Mouse (Mus musculus) heart, adult 18-20 months (tissue): Measurements from ENCODE around the gene Birc3. TPM values are rescaled to one million over a fixed set of nuclear protein-coding genes. Genes with fewer than 3 reads are reported as not detected.
"Not testable (repeated sequence)": the region's sequence is repeated elsewhere in the genome, so short reads cannot be mapped to it uniquely, and the experiment has no call there.

Experiments
- DNase-seq, 2 experiments: peaks; one replicate each; pipeline ENCODE4 v3.0.0; 2021 to 2022; ENCODE audit warnings: mixed read lengths in 1 of 2
- total RNA-seq, 2 experiments: library from RNA; stranded (reverse); gene quantifications; 2 replicates each; pipeline ENCODE4 v1.2.3; 2021

Birc3 gene
- total RNA-seq, 2 experiments from 2014 or later = 9.4 to 13.8 TPM

- DNase-seq = peak; percentile 26 to 52
These were observed 5.0 kb downstream of the Birc3 start for GRCm38 (mm10) chr9:7867981-7868380.

GRCm38 (mm10) chr9:7866981-7867380 lies 6.0 kb downstream of the Birc3 start:
- DNase-seq = not testable (repeated sequence)

- DNase-seq = no peak
These were observed 12.0 kb downstream of the Birc3 start for GRCm38 (mm10) chr9:7860976-7861375.

- DNase-seq = no peak
These were observed 17.1 kb downstream of the Birc3 start for GRCm38 (mm10) chr9:7855912-7856311.

- peak; percentile 51 to 60 for DNase-seq
These were observed 17.6 kb downstream of the Birc3 start for GRCm38 (mm10) chr9:7855374-7855773.

GRCm38 (mm10) chr9:7854196-7854595 lies 18.8 kb downstream of the Birc3 start:
- not testable (repeated sequence) for DNase-seq

GRCm38 (mm10) chr9:7852346-7853230 lies 20.4 kb downstream of the Birc3 start:
- no peak for DNase-seq

- DNase-seq = no peak
These were observed 21.1 kb downstream of the Birc3 start for GRCm38 (mm10) chr9:7851841-7852240.

- no peak for DNase-seq
These were observed 24.8 kb downstream of the Birc3 start for GRCm38 (mm10) chr9:7848191-7848590.

- DNase-seq = no peak
These were observed 26.3 kb downstream of the Birc3 start for GRCm38 (mm10) chr9:7846667-7847199.

GRCm38 (mm10) chr9:7845216-7845895 lies 27.6 kb downstream of the Birc3 start:
- no peak for DNase-seq

GRCm38 (mm10) chr9:7841221-7841620 lies 31.8 kb downstream of the Birc3 start:
- DNase-seq = no peak

- peak; percentile 28 to 31 for DNase-seq
These were observed 35.1 kb downstream of the Birc3 start for GRCm38 (mm10) chr9:7837806-7838440.

GRCm38 (mm10) chr9:7836905-7837805 lies 35.8 kb downstream of the Birc3 start, which contains the start of gene Birc2:
Birc2 (minus strand) TSS chr9:7837064.
- peak; percentile 96 to 98 for DNase-seq

GRCm38 (mm10) chr9:7836331-7836730 lies 36.7 kb downstream of the Birc3 start:
- peak; percentile 39 to 70 for DNase-seq

- DNase-seq = no peak
These were observed 37.7 kb downstream of the Birc3 start for GRCm38 (mm10) chr9:7835302-7835701.

- DNase-seq = no peak
These were observed 39.6 kb downstream of the Birc3 start for GRCm38 (mm10) chr9:7833421-7833820.

GRCm38 (mm10) chr9:7829531-7830528 lies 43.2 kb downstream of the Birc3 start:
- peak; percentile 53 to 62 for DNase-seq

- DNase-seq = peak; percentile 55 to 59
These were observed 44.3 kb downstream of the Birc3 start for GRCm38 (mm10) chr9:7828706-7829105.

- peak; percentile 17 to 18 for DNase-seq
These were observed 48.1 kb downstream of the Birc3 start for GRCm38 (mm10) chr9:7824916-7825315.
